In genomic region chr3:40282926-40283325, GRCm38 (mm10) we compare ENCODE assay signal across 11 mouse cellular contexts.
DNase-seq lines count a peak whose midpoint lies in the region; ATAC-seq and TF ChIP-seq lines count a peak whose summit lies in the region.
"Had no signal": no experiment of that assay in that cellular context is flagged by ENCODE, and none has a peak within 500 bp of the region (broad histone marks: within the 10 kb centered on the region; RNA-seq: fewer than 3 reads in every experiment).

No protein-coding gene starts in this region.

- no peak overlapping the region for H3K27ac ChIP-seq in kidney, postnatal 0 days
- H3K27ac ChIP-seq in kidney, embryonic 16.5 days (ENCODE audit: low read length): no peak overlapping the region
- H3K27ac ChIP-seq: limb, embryonic 15.5 days; midbrain, embryonic 10.5 days; stomach, embryonic 15.5 days had no signal

- no peaks in the 10 kb centered on the region for H3K36me3 ChIP-seq in kidney, postnatal 0 days (ENCODE audit: insufficient read depth, low read length)
- H3K36me3 ChIP-seq in kidney, embryonic 16.5 days (ENCODE audit: insufficient read depth, low read length): no peaks in the 10 kb centered on the region
- H3K36me3 ChIP-seq: limb, embryonic 15.5 days; midbrain, embryonic 10.5 days; stomach, embryonic 15.5 days had no signal

- no peaks in the 10 kb centered on the region for H3K4me1 ChIP-seq in kidney, postnatal 0 days (replicated peaks; ENCODE audit: insufficient read depth, low read length)
- no peaks in the 10 kb centered on the region for H3K4me1 ChIP-seq in kidney, embryonic 16.5 days (ENCODE audit: insufficient read depth, low read length)
- H3K4me1 ChIP-seq: midbrain, embryonic 10.5 days; stomach, embryonic 15.5 days had no signal

- TF ChIP-seq CTCF in kidney, postnatal 0 days (IDR thresholded peaks at IDR 0.05; ENCODE audit: low read depth): no peak

- H3K4me3 ChIP-seq in kidney, postnatal 0 days (replicated peaks; ENCODE audit: low read depth, low read length): no peak overlapping the region
- H3K4me3 ChIP-seq in kidney, embryonic 16.5 days (ENCODE audit: low read length): no peak overlapping the region
- H3K4me3 ChIP-seq: limb, embryonic 15.5 days; midbrain, embryonic 10.5 days; stomach, embryonic 15.5 days had no signal

- H3K27me3 ChIP-seq in kidney, postnatal 0 days (ENCODE audit: insufficient read depth, low read length): no peaks in the 10 kb centered on the region
- no peaks in the 10 kb centered on the region for H3K27me3 ChIP-seq in kidney, embryonic 16.5 days (ENCODE audit: insufficient read depth, low read length)
- H3K27me3 ChIP-seq: limb, embryonic 15.5 days; stomach, embryonic 15.5 days had no signal

- H3K9ac ChIP-seq in kidney, postnatal 0 days (ENCODE audit: low read depth, low read length): no peak overlapping the region
- no peak overlapping the region for H3K9ac ChIP-seq in kidney, embryonic 16.5 days (replicated peaks; ENCODE audit: low read length)
- H3K9ac ChIP-seq: limb, embryonic 15.5 days; stomach, embryonic 15.5 days had no signal

- no peak for ATAC-seq in kidney, postnatal 0 days (replicated peaks; ENCODE audit: low FRiP score, low read depth)
- ATAC-seq in kidney, embryonic 16.5 days (ENCODE audit: low FRiP score, low TSS enrichment): no peak

- H3K9me3 ChIP-seq in kidney, postnatal 0 days (replicated peaks; ENCODE audit: low read length): no peaks in the 10 kb centered on the region
- peaks cover 5% of the 10 kb centered on the region for H3K9me3 ChIP-seq in kidney, embryonic 16.5 days (ENCODE audit: low read length)
- H3K9me3 ChIP-seq: limb, embryonic 15.5 days; midbrain, embryonic 10.5 days; stomach, embryonic 15.5 days had no signal

- peak; percentile 60 for DNase-seq in kidney, postnatal 0 days (ENCODE audit: low spot score)
- DNase-seq in kidney, adult 8-10 months: no peak
- DNase-seq in cerebellum, postnatal 10 days: peak; percentile 65 to 69
- peak; percentile 66 to 72 for DNase-seq in layer of hippocampus, postnatal 10 days (ENCODE audit: low spot score in 2 of 2)
- DNase-seq in right cerebral cortex, postnatal 14 days: peak; percentile 24
- no peak for DNase-seq in spleen, adult 12 weeks (ENCODE audit: low spot score)
- DNase-seq in thymus, postnatal 25 days: no peak

- WGBS in kidney, postnatal 0 days: 57% methylated on average over 1 of the region's 1 CpGs
- WGBS in kidney, embryonic 16.5 days: 60% methylated on average over 1 of the region's 1 CpGs

- no peak overlapping the region for H3K4me2 ChIP-seq in kidney, postnatal 0 days (ENCODE audit: low read length)
- H3K4me2 ChIP-seq in kidney, embryonic 16.5 days (replicated peaks; ENCODE audit: low read depth, low read length): no peak overlapping the region
- H3K4me2 ChIP-seq: limb, embryonic 15.5 days; stomach, embryonic 15.5 days had no signal

Comparison
In these comparisons a context has a peak if more than half of its experiments do, and no peak if none do; other contexts are left out.
1. DNase-seq: peak in kidney, postnatal 0 days (single experiment), cerebellum, postnatal 10 days (2 of 2), layer of hippocampus, postnatal 10 days (2 of 2) and right cerebral cortex, postnatal 14 days (single experiment); none in kidney, adult 8-10 months (0 of 2), spleen, adult 12 weeks (single experiment) and thymus, postnatal 25 days (single experiment).